Mouse (Mus musculus): ENCODE results near the gene Vsx2. TPM values are rescaled to one million over a fixed set of nuclear protein-coding genes. Genes with fewer than 3 reads are reported as not detected.

Gene Vsx2
- polyA plus RNA-seq, 1 experiment from 2014 or later, result not detected

GRCm38 (mm10) chr12:84546577-84547085 is 22.9 kb upstream of the Vsx2 start:
- 60% methylated on average over 2 of the region's 2 CpGs for WGBS

DNA sequence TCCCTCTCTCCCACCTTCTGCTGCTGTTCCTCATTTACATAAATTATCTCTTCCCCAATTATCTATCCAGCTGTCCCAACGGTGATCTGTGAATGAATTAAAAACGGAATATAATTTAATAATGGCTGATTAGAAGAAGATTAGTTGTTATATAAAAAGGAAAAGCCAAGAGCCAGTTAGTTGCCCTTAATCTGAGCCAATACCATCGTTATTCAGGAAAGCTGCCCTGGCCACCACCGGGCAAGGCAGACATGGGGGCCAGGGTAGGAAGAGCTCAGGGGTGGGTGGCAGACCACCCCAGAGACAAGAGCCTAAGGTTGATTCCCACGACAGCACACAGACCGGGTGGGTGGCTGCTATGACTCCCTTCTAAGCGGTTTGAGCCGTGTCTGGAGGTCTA is 21.3 kb upstream of the Vsx2 start:
- H3K4me2 ChIP-seq (replicated peaks), result no peak overlapping the region
- no peak overlapping the region for H3K9ac ChIP-seq
- H3K36me3 ChIP-seq, result no peaks in the 10 kb centered on the region
- H3K4me3 ChIP-seq (replicated peaks), result no peak overlapping the region
- no peaks in the 10 kb centered on the region for H3K27me3 ChIP-seq (replicated peaks)
- 0 out of 2 replicates have a peak, but pooled peaks cover 4% of the 10 kb centered on the region for H3K4me1 ChIP-seq (replicated peaks)
- H3K27ac ChIP-seq, result no peak overlapping the region
- H3K9me3 ChIP-seq, result no peaks in the 10 kb centered on the region
- ATAC-seq, result no peak
- WGBS, result 62% methylated on average over 8 of the region's 8 CpGs

More at GRCm38 (mm10) chr12:84546577-84547085, 22.9 kb upstream of the Vsx2 start:
- no peaks in the 10 kb centered on the region for H3K36me3 ChIP-seq
- H3K4me3 ChIP-seq (replicated peaks), result no peak overlapping the region
- no peak overlapping the region for H3K9ac ChIP-seq
- H3K27ac ChIP-seq, result no peak overlapping the region
- no peaks in the 10 kb centered on the region for H3K27me3 ChIP-seq (replicated peaks)
- H3K4me1 ChIP-seq (replicated peaks), result 0 out of 2 replicates have a peak, but pooled peaks cover 6% of the 10 kb centered on the region
- ATAC-seq, result no peak
- no peak overlapping the region for H3K4me2 ChIP-seq (replicated peaks)
- H3K9me3 ChIP-seq, result no peaks in the 10 kb centered on the region

GRCm38 (mm10) chr12:84555218-84555617 is 14.3 kb upstream of the Vsx2 start:
- H3K4me1 ChIP-seq (replicated peaks), result no peaks in the 10 kb centered on the region
- no peak overlapping the region for H3K4me3 ChIP-seq (replicated peaks)
- H3K27me3 ChIP-seq (replicated peaks), result no peaks in the 10 kb centered on the region
- ATAC-seq, result no peak
- H3K4me2 ChIP-seq (replicated peaks), result no peak overlapping the region
- H3K27ac ChIP-seq, result no peak overlapping the region
- no peak overlapping the region for H3K9ac ChIP-seq
- WGBS, result 58% methylated on average over 8 of the region's 8 CpGs
- no peaks in the 10 kb centered on the region for H3K9me3 ChIP-seq
- no peaks in the 10 kb centered on the region for H3K36me3 ChIP-seq

GRCm38 (mm10) chr12:84562558-84562957 is 7.0 kb upstream of the Vsx2 start:
- no peak for ATAC-seq
- Histone ChIP-seq H3K36me3 (no peaks in the 10 kb centered on the region), H3K27me3 (replicated peaks) (peaks cover 4% of the 10 kb centered on the region)

GRCm38 (mm10) chr12:84567576-84567975 is 2.0 kb upstream of the Vsx2 start:
- Histone ChIP-seq H3K9ac (no peak overlapping the region), H3K36me3 (no peaks in the 10 kb centered on the region), H3K4me3 (replicated peaks) (no peak overlapping the region), H3K4me1 (replicated peaks) (peaks cover 13% of the 10 kb centered on the region; the same call in 1 of the 2 replicates), H3K27me3 (replicated peaks) (peaks cover 52% of the 10 kb centered on the region), H3K27ac (no peak overlapping the region), H3K9me3 (no peaks in the 10 kb centered on the region), H3K4me2 (replicated peaks) (no peak overlapping the region)
- 61% methylated on average over 6 of the region's 6 CpGs for WGBS
- no peak for ATAC-seq

More at GRCm38 (mm10) chr12:84562558-84562957, 7.0 kb upstream of the Vsx2 start:
- WGBS, result 44% methylated on average over 4 of the region's 4 CpGs
- no peaks in the 10 kb centered on the region for H3K4me1 ChIP-seq (replicated peaks)
- H3K4me2 ChIP-seq (replicated peaks), result no peak overlapping the region
- H3K27ac ChIP-seq, result no peak overlapping the region
- H3K9me3 ChIP-seq, result no peaks in the 10 kb centered on the region
- no peak overlapping the region for H3K9ac ChIP-seq
- no peak overlapping the region for H3K4me3 ChIP-seq (replicated peaks)

DNA sequence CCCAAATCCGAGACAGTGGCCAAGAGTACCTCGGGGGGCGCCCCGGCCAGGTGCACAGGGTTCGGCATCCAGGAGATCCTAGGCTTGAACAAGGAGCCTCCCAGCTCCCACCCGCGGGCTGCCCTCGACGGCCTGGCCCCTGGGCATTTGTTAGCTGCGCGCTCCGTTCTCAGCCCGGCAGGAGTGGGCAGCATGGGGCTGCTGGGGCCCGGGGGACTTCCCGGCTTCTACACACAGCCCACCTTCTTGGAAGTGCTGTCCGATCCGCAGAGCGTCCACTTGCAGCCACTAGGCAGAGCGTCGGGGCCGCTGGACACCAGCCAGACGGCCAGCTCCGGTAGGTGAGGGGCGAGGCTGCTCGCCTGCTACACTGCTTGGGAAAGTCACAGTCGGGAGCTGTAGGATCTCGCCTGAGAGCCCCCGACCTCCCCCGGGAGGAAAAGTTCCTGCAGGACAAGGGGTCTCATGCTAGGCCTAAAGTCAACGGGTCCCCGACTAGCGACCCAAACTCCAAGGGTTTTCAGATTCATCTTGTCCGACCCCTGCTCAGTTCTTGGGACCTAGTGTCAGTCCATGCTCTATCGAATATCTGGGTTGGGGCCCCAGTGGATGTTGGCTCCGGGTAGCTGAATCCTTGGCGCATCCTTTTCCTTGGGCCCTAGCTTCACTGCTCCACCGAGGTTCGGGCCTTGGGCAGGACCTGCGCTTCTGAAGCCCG is 573 bp downstream of the Vsx2 start:
- Histone ChIP-seq H3K4me2 (replicated peaks) (no peak overlapping the region), H3K4me3 (replicated peaks) (no peak overlapping the region), H3K9me3 (no peaks in the 10 kb centered on the region), H3K9ac (no peak overlapping the region), H3K27ac (no peak overlapping the region), H3K4me1 (replicated peaks) (peaks cover 13% of the 10 kb centered on the region; the same call in 1 of the 2 replicates), H3K36me3 (no peaks in the 10 kb centered on the region), H3K27me3 (replicated peaks) (peaks cover 65% of the 10 kb centered on the region)
- 2% methylated on average over 40 of the region's 40 CpGs for WGBS
- ATAC-seq, result no peak

DNA sequence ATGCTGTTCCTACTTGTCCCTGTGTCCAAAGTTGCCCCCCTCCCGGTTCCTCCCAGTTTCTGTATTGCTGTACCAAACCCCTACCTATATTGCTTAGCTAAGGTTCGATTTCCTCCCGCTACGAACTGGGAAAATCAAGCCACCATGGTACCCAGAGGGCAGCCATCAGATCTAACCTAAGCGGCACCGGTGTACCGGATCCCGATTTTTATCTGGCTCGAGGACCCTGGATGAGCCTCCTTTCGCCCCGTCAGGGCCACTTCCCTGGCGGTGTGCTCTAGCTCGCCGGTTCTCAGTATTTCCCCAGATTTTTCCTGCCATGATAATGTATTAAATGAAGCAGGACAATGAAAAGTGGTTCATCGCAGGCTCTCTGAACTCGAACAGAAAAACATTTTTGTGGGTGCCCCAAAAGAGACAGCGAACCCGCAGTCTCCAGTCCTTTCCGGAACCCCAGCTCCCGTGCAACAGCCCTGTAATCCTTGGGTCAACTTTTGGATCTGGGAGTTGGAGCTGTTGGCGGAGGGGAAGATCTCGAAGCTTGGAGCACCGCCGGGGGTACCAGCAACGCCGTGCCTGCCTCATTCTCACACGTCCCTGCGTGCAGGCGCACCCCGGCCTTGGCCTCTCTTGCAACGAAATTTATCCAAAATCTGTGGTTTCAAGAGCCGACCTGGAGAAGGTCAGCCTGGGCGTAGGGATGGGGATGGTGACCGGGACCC is 1.3 kb downstream of the Vsx2 start:
- no peak overlapping the region for H3K9ac ChIP-seq
- no peaks in the 10 kb centered on the region for H3K36me3 ChIP-seq
- no peak for ATAC-seq
- H3K4me2 ChIP-seq (replicated peaks), result no peak overlapping the region
- H3K4me3 ChIP-seq (replicated peaks), result no peak overlapping the region
- H3K9me3 ChIP-seq, result no peaks in the 10 kb centered on the region
- H3K27ac ChIP-seq, result no peak overlapping the region
- peaks cover 13% of the 10 kb centered on the region; the same call in 1 of the 2 replicates for H3K4me1 ChIP-seq (replicated peaks)
- WGBS, result 1% methylated on average over 34 of the region's 34 CpGs
- H3K27me3 ChIP-seq (replicated peaks), result peaks cover 66% of the 10 kb centered on the region

DNA sequence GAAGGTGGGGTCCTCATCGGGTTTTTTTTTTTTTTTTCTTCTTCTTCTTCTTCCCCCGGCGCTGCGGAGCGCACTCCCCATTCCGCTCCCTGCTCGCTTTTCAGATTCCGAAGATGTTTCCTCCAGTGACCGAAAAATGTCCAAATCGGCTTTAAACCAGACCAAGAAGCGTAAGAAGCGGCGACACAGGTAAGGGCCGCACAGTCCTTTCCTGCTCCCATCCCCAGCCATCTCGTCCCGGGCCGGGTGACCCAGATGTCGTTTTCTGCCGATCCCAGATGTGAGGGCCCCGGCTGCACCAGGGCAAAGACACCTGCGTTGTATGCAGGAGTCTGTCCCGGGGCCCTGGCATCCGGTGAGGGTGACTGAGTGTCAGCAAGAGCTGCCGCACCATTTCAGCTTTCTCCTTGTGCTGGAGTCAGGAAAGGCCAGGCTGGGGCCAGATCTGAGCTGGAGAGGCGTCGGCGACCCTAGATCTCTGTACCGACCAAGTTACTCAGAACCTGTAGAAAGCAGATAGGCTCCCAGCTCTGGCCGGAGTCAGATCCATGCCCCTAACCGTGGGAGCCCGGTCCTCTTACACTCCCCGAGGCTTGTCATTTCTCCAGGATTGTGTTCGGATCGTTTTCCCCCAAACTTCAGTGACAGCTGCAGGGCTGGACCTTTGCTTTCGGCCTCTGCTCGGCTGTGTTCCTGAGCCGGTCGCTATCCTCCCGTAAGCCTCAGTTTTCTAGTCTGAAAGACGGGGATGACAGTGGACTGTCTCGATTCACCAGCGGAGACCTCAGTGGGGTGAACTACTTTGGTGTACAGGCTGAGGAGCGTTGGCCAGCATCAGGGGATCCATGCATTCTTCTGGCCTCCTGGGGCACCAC is 2.1 kb downstream of the Vsx2 start:
- Histone ChIP-seq H3K27ac (no peak overlapping the region), H3K36me3 (no peaks in the 10 kb centered on the region), H3K4me1 (replicated peaks) (peaks cover 13% of the 10 kb centered on the region; the same call in 1 of the 2 replicates), H3K4me3 (replicated peaks) (no peak overlapping the region), H3K4me2 (replicated peaks) (no peak overlapping the region; the same call in none of the 2 replicates), H3K27me3 (replicated peaks) (peaks cover 66% of the 10 kb centered on the region), H3K9ac (no peak overlapping the region), H3K9me3 (no peaks in the 10 kb centered on the region)
- no peak for ATAC-seq
- WGBS, result 2% methylated on average over 43 of the region's 43 CpGs

GRCm38 (mm10) chr12:84572341-84572720 is 2.8 kb downstream of the Vsx2 start:
- H3K4me2 ChIP-seq (replicated peaks), result no peak overlapping the region
- no peaks in the 10 kb centered on the region for H3K9me3 ChIP-seq
- 7% methylated on average over 7 of the region's 7 CpGs for WGBS
- ATAC-seq, result no peak
- no peak overlapping the region for H3K4me3 ChIP-seq (replicated peaks)
- no peaks in the 10 kb centered on the region for H3K36me3 ChIP-seq
- no peak overlapping the region for H3K27ac ChIP-seq
- H3K9ac ChIP-seq, result no peak overlapping the region
- peaks cover 13% of the 10 kb centered on the region; the same call in 1 of the 2 replicates for H3K4me1 ChIP-seq (replicated peaks)
- peaks cover 67% of the 10 kb centered on the region for H3K27me3 ChIP-seq (replicated peaks)

DNA sequence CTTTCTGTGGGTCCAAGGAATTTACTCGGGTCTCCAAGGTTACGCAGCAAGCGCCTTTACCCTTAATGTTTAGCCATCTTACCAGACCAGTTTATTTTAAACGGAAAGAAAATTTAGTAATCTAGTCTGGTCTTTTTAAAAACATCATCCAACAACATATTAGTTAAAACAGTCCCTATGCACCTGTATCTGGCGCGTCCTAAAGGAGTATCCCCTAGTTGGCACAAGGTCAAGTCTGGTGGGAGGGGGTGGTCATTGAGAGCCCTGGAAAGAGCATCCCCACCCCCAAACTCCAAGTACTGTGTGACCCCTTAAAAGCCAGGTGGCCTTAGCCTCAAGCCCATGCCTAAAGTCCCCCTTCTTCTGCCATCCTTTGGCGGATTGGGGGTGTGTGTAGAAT is 3.5 kb downstream of the Vsx2 start:
- H3K4me3 ChIP-seq (replicated peaks), result no peak overlapping the region
- H3K9me3 ChIP-seq, result no peaks in the 10 kb centered on the region
- ATAC-seq, result no peak
- WGBS, result 19% methylated on average over 7 of the region's 7 CpGs
- H3K27ac ChIP-seq, result no peak overlapping the region
- H3K9ac ChIP-seq, result no peak overlapping the region
- peaks cover 59% of the 10 kb centered on the region for H3K27me3 ChIP-seq (replicated peaks)
- peaks cover 13% of the 10 kb centered on the region; the same call in 1 of the 2 replicates for H3K4me1 ChIP-seq (replicated peaks)
- no peak overlapping the region for H3K4me2 ChIP-seq (replicated peaks)
- H3K36me3 ChIP-seq, result no peaks in the 10 kb centered on the region

GRCm38 (mm10) chr12:84577768-84578439 is 8.3 kb downstream of the Vsx2 start:
- Histone ChIP-seq H3K4me1 (replicated peaks) (no peaks in the 10 kb centered on the region), H3K9me3 (no peaks in the 10 kb centered on the region), H3K36me3 (no peaks in the 10 kb centered on the region), H3K27me3 (replicated peaks) (peaks cover 13% of the 10 kb centered on the region), H3K27ac (no peak overlapping the region), H3K4me3 (replicated peaks) (no peak overlapping the region), H3K4me2 (replicated peaks) (no peak overlapping the region), H3K9ac (no peak overlapping the region)
- ATAC-seq, result no peak
- WGBS, result 73% methylated on average over 11 of the region's 11 CpGs

Measured in intestine, embryonic 15.5 days (tissue).